Mouse (Mus musculus): Measurements from ENCODE around the gene Dnajb2. TPM values are rescaled to one million over a fixed set of nuclear protein-coding genes. Genes with fewer than 3 reads are reported as not detected.

Gene Dnajb2
- total RNA-seq, 2 experiments from 2014 or later, result 93.6 to 102 TPM

- H3K27ac ChIP-seq, result peak overlapping the region; percentile 50; the same call in 1 of the 2 replicates
- TF ChIP-seq CTCF (IDR thresholded peaks at IDR 0.05), result peak; percentile 97
These were observed 17.8 kb downstream of the Dnajb2 start for GRCm38 (mm10) chr1:75253849-75254624.

DNA sequence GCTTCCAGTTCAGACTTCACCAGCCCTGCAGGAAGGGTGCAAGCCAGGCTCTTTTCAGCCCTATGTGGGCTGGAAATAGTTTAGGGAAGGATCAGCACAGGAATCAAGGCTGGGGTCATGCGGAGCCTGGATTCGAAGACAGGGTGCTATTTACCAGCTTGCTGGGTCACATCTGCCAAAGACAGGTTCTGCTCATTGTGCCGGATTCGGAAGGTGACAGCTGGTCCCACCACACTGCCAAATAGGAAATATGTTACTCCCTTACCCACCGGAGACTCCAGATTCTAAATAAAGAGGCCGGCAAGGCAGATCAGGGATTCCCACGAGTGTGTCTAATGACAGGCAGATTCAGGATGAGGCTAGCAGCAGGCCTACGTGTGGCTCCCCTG lies 18.4 kb downstream of the Dnajb2 start:
- TF ChIP-seq CTCF (IDR thresholded peaks at IDR 0.05), result no peak
- no peak for DNase-seq (ENCODE audit: extremely low spot score in 1 of 2, low spot score in 2 of 2)
- Histone ChIP-seq H3K27ac (no peak overlapping the region), H3K4me3 (no peak overlapping the region)
- intact Hi-C loops (cut with DNase I), result loop anchor here (2.0 to 5.0 kb wide), 3 partner anchors 36 to 72 kb away; partner anchors contain the start of genes Abcb6 and Tuba4a

More at GRCm38 (mm10) chr1:75253849-75254624, 17.8 kb downstream of the Dnajb2 start:
- intact Hi-C loops (cut with DNase I), result loop anchor here (2.0 to 5.0 kb wide), 3 partner anchors 37 to 72 kb away; partner anchors contain the start of genes Abcb6 and Tuba4a
- DNase-seq (ENCODE audit: extremely low spot score in 1 of 2, low spot score in 2 of 2), result peak; percentile 79 to 90
- no peak overlapping the region for H3K4me3 ChIP-seq

DNA sequence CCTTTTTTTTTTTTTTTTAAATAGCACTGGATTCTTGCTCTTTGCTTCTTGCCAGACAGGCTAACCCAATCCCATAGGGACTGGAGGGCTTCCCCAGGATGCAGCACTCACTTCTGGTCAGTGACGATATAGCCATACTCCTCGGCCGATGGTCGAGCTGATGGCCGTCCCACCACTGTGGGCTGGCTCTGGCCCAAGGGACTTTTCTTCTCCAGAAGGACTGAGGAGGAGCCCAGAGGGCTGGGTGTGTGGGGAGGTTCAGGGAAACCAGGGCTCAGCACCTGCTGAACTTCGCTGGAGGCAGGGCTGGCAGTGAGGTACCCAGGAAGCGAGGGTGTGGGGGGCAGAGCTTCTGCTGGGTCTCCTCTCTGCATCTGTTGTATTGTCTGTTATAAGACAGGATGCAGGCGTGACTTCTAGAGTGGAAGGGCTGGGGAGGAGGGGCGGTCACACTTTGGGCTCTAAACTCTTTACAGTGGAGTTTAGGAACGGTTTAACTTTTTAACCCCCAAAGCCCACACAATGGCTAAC lies 19.4 kb downstream of the Dnajb2 start:
- intact Hi-C loops (cut with DNase I), result loop anchor here (2.0 kb wide), 1 partner anchor 35 kb away; no protein-coding TSS in a partner anchor
- Histone ChIP-seq H3K4me3 (no peak overlapping the region), H3K27ac (no peak overlapping the region)
- TF ChIP-seq CTCF (IDR thresholded peaks at IDR 0.05), result no peak
- DNase-seq (ENCODE audit: extremely low spot score in 1 of 2, low spot score in 2 of 2), result no peak

DNA sequence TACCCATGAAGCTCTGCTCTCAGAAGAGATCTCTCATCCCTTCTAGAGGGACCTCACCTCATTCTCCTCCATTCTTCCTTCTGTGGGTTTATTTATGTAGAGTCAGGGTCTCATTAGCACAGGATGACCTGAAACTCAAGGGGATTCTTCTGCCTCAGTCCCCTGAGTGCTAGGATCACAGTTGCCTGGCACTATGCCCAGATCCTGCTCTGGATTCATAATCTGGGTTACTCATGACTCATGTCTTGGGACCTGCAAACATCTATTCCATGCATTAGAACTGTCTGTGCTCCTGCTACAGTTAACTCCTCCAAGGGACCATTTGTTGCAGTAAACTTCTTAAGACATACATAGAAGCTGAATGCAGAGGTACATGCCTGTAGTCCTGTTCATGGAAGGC lies 25.1 kb downstream of the Dnajb2 start:
- intact Hi-C loops (cut with DNase I), result no loop called here
- no peak for DNase-seq (ENCODE audit: extremely low spot score in 1 of 2, low spot score in 2 of 2)
- H3K4me3 ChIP-seq, result no peak overlapping the region
- no peak for TF ChIP-seq CTCF (IDR thresholded peaks at IDR 0.05)
- H3K27ac ChIP-seq, result no peak overlapping the region

DNA sequence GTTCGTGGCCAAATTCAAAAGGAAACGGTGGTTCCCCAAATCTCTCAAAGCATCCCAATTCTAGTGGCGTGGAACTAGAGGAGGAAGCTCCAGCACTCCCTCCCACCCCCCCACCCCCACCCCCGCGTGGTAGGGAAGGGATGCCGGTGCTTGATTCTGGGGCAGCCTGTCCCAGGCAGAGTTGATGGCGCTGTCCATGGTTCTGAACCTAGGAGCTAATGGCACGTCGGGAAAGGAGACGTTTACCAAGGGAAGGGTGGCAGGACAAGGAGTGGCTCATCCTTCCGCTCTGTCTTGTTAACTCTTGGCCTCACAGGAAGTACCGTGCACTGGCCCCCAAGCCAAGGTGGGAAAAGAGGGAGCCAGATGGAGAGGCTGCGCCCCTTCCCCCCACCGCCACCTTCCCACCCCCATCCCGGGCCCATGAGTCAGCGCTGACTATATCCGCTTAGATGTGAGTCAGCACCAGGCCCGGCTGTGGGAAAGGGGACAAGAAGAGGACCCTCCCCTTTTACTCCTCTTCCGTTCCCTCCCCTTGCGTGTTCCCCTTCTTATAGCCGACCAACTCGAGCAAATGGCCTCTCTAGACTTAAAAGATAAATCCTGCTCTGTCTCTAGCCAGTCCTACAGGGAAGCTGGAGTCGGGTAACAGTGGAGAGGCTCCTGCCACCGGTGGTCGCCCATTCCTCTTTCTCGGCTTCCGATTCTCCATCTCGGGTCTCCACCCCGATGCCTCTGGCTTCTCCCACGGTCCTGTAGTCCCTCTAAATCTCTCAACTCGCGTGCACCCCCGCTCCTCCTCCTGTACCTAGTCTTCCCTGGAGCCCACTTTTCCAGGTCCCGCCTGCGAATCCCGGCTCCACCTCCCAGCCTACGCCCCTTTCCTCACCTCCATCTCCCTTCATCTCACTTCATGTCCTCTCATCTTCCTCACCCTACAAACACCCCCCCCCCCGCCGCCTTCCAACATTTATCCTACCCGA lies 27.1 kb downstream of the Dnajb2 start:
- H3K27ac ChIP-seq, result peak overlapping the region; percentile 95

GRCm38 (mm10) chr1:75264091-75264880 lies 28.1 kb downstream of the Dnajb2 start, which contains the start of gene Ptprn:
Ptprn (minus strand) TSS chr1:75264502.
- intact Hi-C loops (cut with DNase I), result no loop called here
- Histone ChIP-seq H3K27ac (peak within 1 kb of the TSS; percentile 95), H3K4me3 (peak within 1 kb of the TSS; percentile 63)
- peak; percentile 78 to 84 for DNase-seq (ENCODE audit: extremely low spot score in 1 of 2, low spot score in 2 of 2)
- TF ChIP-seq CTCF (IDR thresholded peaks at IDR 0.05), result peak; percentile 33

More for the DNA sequence above, 27.1 kb downstream of the Dnajb2 start:
- peak overlapping the region; percentile 63 for H3K4me3 ChIP-seq
- no peak for TF ChIP-seq CTCF (IDR thresholded peaks at IDR 0.05)
- intact Hi-C loops (cut with DNase I), result loop anchor here (2.0 kb wide), 2 partner anchors 28 to 44 kb away; partner anchors contain the start of gene Tuba4a
- DNase-seq (ENCODE audit: extremely low spot score in 1 of 2, low spot score in 2 of 2), result peak; percentile 68 to 72

- intact Hi-C loops (cut with DNase I), result no loop called here
- TF ChIP-seq CTCF (IDR thresholded peaks at IDR 0.05), result no peak
- Histone ChIP-seq H3K27ac (peak overlapping the region; percentile 66), H3K4me3 (peak overlapping the region; percentile 50)
- DNase-seq (ENCODE audit: extremely low spot score in 1 of 2, low spot score in 2 of 2), result no peak
These were observed 41.3 kb downstream of the Dnajb2 start for GRCm38 (mm10) chr1:75277195-75278188.

- DNase-seq (ENCODE audit: extremely low spot score in 1 of 2, low spot score in 2 of 2), result no peak
- Histone ChIP-seq H3K4me3 (peak within 1 kb of the TSS; percentile 50), H3K27ac (peak within 1 kb of the TSS; percentile 66)
- TF ChIP-seq CTCF (IDR thresholded peaks at IDR 0.05), result no peak
- intact Hi-C loops (cut with DNase I), result no loop called here
These were observed 42.0 kb downstream of the Dnajb2 start, which contains the start of gene Resp18 for GRCm38 (mm10) chr1:75278228-75278627. Resp18 (minus strand) TSS chr1:75278415.

GRCm38 (mm10) chr1:75283017-75283416 lies 46.8 kb downstream of the Dnajb2 start:
- H3K27ac ChIP-seq, result peak overlapping the region; percentile 40; the same call in 1 of the 2 replicates
- intact Hi-C loops (cut with DNase I), result no loop called here
- TF ChIP-seq CTCF (IDR thresholded peaks at IDR 0.05), result no peak
- peak in 1 of 2 experiments; percentile 40 for DNase-seq (ENCODE audit: extremely low spot score in 1 of 2, low spot score in 2 of 2)
- no peak overlapping the region for H3K4me3 ChIP-seq

All from left cerebral cortex, adult 2 months (tissue).